Mouse (Mus musculus) cerebellum, adult 2 months (tissue): Measurements from ENCODE around the gene Heatr5b.

Source experiments
- CTCF ChIP-seq: fragments of 200-500 bp; IDR thresholded peaks from 2 replicates; pipeline ENCODE4 v1.5.1; 2011; ENCODE audit warnings: low read depth, mild to moderate bottlenecking, control low read depth, low read length, moderate library complexity, borderline replicate concordance; ENCODE audit not compliant: insufficient read depth
- POLR2A ChIP-seq: fragments of 200-500 bp; IDR thresholded peaks from 2 replicates; pipeline ENCODE4 v1.6.1; 2011; ENCODE audit warnings: low read length, control low read depth, borderline replicate concordance; ENCODE audit not compliant: insufficient read depth

DNA sequence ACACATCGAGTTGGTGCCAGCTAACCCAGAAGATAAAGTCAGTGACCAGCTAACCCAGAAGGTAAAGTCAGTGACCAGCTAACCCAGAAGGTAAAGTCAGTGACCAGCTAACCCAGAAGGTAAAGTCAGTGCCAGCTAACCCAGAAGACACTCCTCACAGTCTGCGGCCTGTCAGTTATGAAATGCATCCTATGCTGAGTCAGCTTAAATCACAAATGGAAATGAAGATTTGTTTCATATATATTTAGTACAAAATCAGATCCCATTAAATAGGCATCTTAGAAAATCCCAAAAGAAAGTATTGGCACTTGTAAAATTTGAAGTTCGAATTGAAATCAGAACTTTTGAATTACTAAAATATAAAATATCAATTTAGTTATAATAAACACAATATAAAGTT, 25.6 kb downstream of the Heatr5b start:
- TF ChIP-seq CTCF (no peak), POLR2A (no peak)
